Mouse (Mus musculus) cortical plate, adult 2 months (tissue): Measurements from ENCODE around the gene Phf7.

ENCODE experiments used
- CTCF ChIP-seq: fragments of 200-500 bp; IDR thresholded peaks from 2 replicates; pipeline ENCODE4 v1.5.1; 2011; ENCODE audit warnings: mild to moderate bottlenecking, control low read depth, low read length; ENCODE audit not compliant: insufficient read depth; ENCODE audit errors: extremely low read depth
- POLR2A ChIP-seq: fragments of 200-500 bp; IDR thresholded peaks from 2 replicates; pipeline ENCODE4 v1.6.1; 2011; ENCODE audit warnings: mild to moderate bottlenecking, low read length, control low read depth; ENCODE audit not compliant: insufficient read depth; ENCODE audit errors: extremely low read depth

- TF ChIP-seq CTCF (no peak), POLR2A (no peak)
These were observed 664 bp downstream of the Phf7 start for GRCm38 (mm10) chr14:31250222-31251083.
